In the genomic region with DNA sequence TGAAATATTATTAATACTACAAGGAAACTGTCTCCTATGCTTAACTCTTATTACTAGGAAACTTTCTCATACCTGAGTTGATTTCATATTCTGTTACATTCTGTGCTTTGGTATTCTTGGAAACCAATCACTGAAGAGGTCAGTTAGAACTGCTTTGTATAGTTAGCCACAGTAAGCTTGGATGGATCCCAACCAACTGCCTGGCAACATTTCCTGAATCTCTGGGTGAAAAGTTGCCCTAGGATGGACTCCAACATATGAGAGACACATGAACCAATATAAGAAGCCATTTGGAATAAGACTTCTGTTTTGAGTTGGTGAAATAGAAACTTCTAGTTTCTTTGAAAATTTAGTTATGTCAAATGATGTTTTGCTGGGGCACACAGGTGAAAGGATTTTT, we compare ENCODE assay signal across 24 mouse cellular contexts. TPM values are rescaled to one million over a fixed set of nuclear protein-coding genes. Genes with fewer than 3 reads are reported as not detected.
A peak's percentile ranks its signal among the peaks of the same experiment; 100 is the strongest.
DNase-seq lines count a peak whose midpoint lies in the region; ATAC-seq lines count a peak whose summit lies in the region.
"Had no signal": no experiment of that assay in that cellular context is flagged by ENCODE, and none has a peak within 500 bp of the region (broad histone marks: within the 10 kb centered on the region; RNA-seq: fewer than 3 reads in every experiment).

No protein-coding gene starts in this region.

- ATAC-seq in kidney, embryonic 16.5 days (ENCODE audit: low FRiP score, low TSS enrichment), result no peak
- ATAC-seq: CD4-positive, CD25-positive, alpha-beta regulatory T cell, adult 4 months; forebrain, embryonic 13.5 days; forebrain, embryonic 15.5 days; forebrain, postnatal 0 days had no signal

- no peaks in the 10 kb centered on the region for H3K36me3 ChIP-seq in kidney, embryonic 16.5 days (ENCODE audit: insufficient read depth, low read length)
- H3K36me3 ChIP-seq: embryonic facial prominence, embryonic 10.5 days; embryonic facial prominence, embryonic 12.5 days; forebrain, embryonic 15.5 days; G1E had no signal

- no peak overlapping the region for H3K4me3 ChIP-seq in kidney, embryonic 16.5 days (ENCODE audit: low read length)
- H3K4me3 ChIP-seq: embryonic facial prominence, embryonic 10.5 days; embryonic facial prominence, embryonic 12.5 days; forebrain, embryonic 13.5 days; forebrain, embryonic 15.5 days had no signal

- no peaks in the 10 kb centered on the region for H3K27me3 ChIP-seq in kidney, embryonic 16.5 days (ENCODE audit: insufficient read depth, low read length)
- H3K27me3 ChIP-seq: CH12.LX; embryonic facial prominence, embryonic 12.5 days; forebrain, embryonic 13.5 days; forebrain, embryonic 15.5 days had no signal

- DNase-seq in heart, adult 18-20 months, result peak; percentile 20 to 40
- DNase-seq in heart, adult 11 months, result no peak
- DNase-seq in 3T3-L1 (ENCODE audit: low read depth, low spot score) (peak; percentile 29), NIH3T3 (ENCODE audit: low read depth) (peak; percentile 32)
- no peak for DNase-seq in right cerebral cortex, adult 18-20 months
- DNase-seq: adrenal gland, adult 2 months; adrenal gland, postnatal 14 days; adrenal gland, postnatal 36 days; B cell, adult 2 months; cerebellum, adult 11-12 months; cerebellum, adult 2 months; cerebellum, adult 9-10 months; cerebellum, postnatal 10 days; cerebellum, postnatal 25 days; forebrain, postnatal 0 days had no signal

- peaks cover 4% of the 10 kb centered on the region; the same call in 1 of the 2 replicates for H3K4me1 ChIP-seq in kidney, embryonic 16.5 days (ENCODE audit: insufficient read depth, low read length)
- H3K4me1 ChIP-seq: embryonic facial prominence, embryonic 12.5 days; forebrain, embryonic 13.5 days; forebrain, embryonic 15.5 days had no signal

- H3K4me2 ChIP-seq in kidney, embryonic 16.5 days (replicated peaks; ENCODE audit: low read depth, low read length), result no peak overlapping the region
- H3K4me2 ChIP-seq: embryonic facial prominence, embryonic 12.5 days; forebrain, embryonic 13.5 days; forebrain, embryonic 15.5 days had no signal

- no peak overlapping the region for H3K27ac ChIP-seq in kidney, embryonic 16.5 days (ENCODE audit: low read length)
- H3K27ac ChIP-seq: embryonic facial prominence, embryonic 10.5 days; embryonic facial prominence, embryonic 12.5 days; forebrain, embryonic 13.5 days; forebrain, embryonic 15.5 days had no signal

- H3K9me3 ChIP-seq in kidney, embryonic 16.5 days (ENCODE audit: low read length), result no peaks in the 10 kb centered on the region
- H3K9me3 ChIP-seq: embryonic facial prominence, embryonic 10.5 days; embryonic facial prominence, embryonic 12.5 days; forebrain, embryonic 13.5 days; forebrain, embryonic 15.5 days; G1E had no signal

- H3K9ac ChIP-seq in kidney, embryonic 16.5 days (replicated peaks; ENCODE audit: low read length), result no peak overlapping the region
- H3K9ac ChIP-seq: embryonic facial prominence, embryonic 12.5 days; forebrain, embryonic 13.5 days; forebrain, embryonic 15.5 days; forebrain, postnatal 0 days had no signal

RNA-seq across cellular contexts. Expression of gene Atraid, which starts 23.5 kb away (rescaled TPM):
- 10 to 100 TPM; 47.6 to 52.2 TPM for total RNA-seq in heart, adult 18-20 months (2021)
- 158 and 163 TPM in 2 replicates for polyA plus RNA-seq in kidney, embryonic 16.5 days (2015; fragmentation: Nextera tagmentation; extraction: Ambion mirVana)

RNA-seq across cellular contexts. Expression of gene Slc5a6, which starts 24.1 kb away (rescaled TPM):
- total RNA-seq in heart, adult 18-20 months (2021), result 10 to 100 TPM; 12.4 to 13.5 TPM
- 14.6 and 14.7 TPM in 2 replicates for polyA plus RNA-seq in kidney, embryonic 16.5 days (2015; fragmentation: Nextera tagmentation; extraction: Ambion mirVana)

RNA-seq across cellular contexts. Expression of gene Cad, which starts 29.9 kb away (rescaled TPM):
- 10 to 100 TPM; 12.9 to 15.3 TPM for total RNA-seq in heart, adult 18-20 months (2021)
- 36.0 and 38.7 TPM in 2 replicates for polyA plus RNA-seq in kidney, embryonic 16.5 days (2015; fragmentation: Nextera tagmentation; extraction: Ambion mirVana)

RNA-seq across cellular contexts. Expression of gene Tcf23, which starts 56.2 kb away (rescaled TPM):
- total RNA-seq in heart, adult 18-20 months (2021), result 1 to 10 TPM; 1.5 to 2.8 TPM
- polyA plus RNA-seq in kidney, embryonic 16.5 days (2015; fragmentation: Nextera tagmentation; extraction: Ambion mirVana), result 1.9 and 2.2 TPM in 2 replicates
- total RNA-seq: CH12.LX; forebrain, postnatal 0 days; G1E had no signal
- polyA plus RNA-seq: CD4-positive, CD25-positive, alpha-beta regulatory T cell, adult 4 months; embryonic facial prominence, embryonic 10.5 days; embryonic facial prominence, embryonic 12.5 days; forebrain, embryonic 11.5 days; forebrain, embryonic 13.5 days; forebrain, embryonic 15.5 days; forebrain, postnatal 0 days; G1E had no signal

Comparison
In these comparisons a context has a peak if more than half of its experiments do, and no peak if none do; other contexts are left out.
1. DNase-seq: peak in heart, adult 18-20 months (2 of 2), 3T3-L1 (single experiment) and NIH3T3 (single experiment); none in heart, adult 11 months (single experiment) and right cerebral cortex, adult 18-20 months (single experiment).